Mouse (Mus musculus) retina, embryonic 14.5 days (tissue): ENCODE measurements around the gene Unc119b.
"Not testable (repeated sequence)": the region's sequence is repeated elsewhere in the genome, so short reads cannot be mapped to it uniquely, and the experiment has no call there.

Source experiments
- DNase-seq: peaks from one replicate; pipeline ENCODE4 v3.0.0-alpha.2; 2015; ENCODE audit warnings: low spot score

Unc119b gene

GRCm38 (mm10) chr5:115133358-115134066, 1.3 kb downstream of the Unc119b start:
- no peak for DNase-seq

GRCm38 (mm10) chr5:115132465-115132864, 2.3 kb downstream of the Unc119b start:
- DNase-seq: no peak

DNA sequence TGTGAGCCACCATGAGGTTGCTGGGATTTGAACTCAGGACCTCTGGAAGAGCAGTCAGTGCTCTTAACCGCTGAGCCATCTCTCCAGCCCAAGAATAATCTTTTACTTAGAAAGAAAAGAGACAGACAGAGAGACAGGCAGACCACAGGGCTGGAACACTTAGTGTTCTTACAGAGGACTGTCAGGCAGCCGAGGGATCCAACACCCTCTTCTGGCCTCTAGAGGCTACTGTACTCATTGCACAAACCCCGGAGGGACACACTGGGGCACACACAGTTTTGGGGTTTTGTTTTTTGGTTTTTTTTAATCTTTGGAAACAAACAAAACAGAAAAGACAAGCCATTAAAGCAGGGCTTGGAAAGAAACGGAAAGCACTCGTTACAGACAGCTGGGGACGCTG, 5.4 kb downstream of the Unc119b start:
- DNase-seq: no peak

GRCm38 (mm10) chr5:115127421-115128179, 7.2 kb downstream of the Unc119b start:
- DNase-seq: no peak

GRCm38 (mm10) chr5:115126578-115127312, 8.0 kb downstream of the Unc119b start:
- no peak for DNase-seq

- peak; percentile 87 for DNase-seq
Observed at GRCm38 (mm10) chr5:115125211-115125871, 9.4 kb downstream of the Unc119b start.

GRCm38 (mm10) chr5:115124690-115125089, 10.1 kb downstream of the Unc119b start:
- no peak for DNase-seq

DNA sequence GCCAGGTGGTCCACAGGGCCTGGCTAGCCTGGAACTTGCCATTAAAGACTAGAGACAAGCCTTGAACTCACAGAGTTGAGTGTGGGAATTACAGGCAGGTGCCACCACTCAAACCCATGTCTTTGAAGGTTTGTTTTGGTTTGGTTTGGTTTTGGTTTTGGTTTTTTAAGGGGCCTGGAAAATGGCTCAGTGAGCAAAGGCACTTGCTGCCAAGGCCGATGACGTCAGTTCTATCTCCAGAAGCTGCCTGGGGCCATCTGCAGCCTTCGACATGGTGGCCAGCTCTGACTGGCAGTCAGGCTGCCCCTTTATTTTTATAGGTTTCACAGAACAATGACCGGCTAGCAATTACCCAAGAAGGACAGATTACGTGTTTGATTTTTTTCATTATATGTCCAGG, 13.8 kb downstream of the Unc119b start:
- no peak for DNase-seq

GRCm38 (mm10) chr5:115118961-115119570, 15.7 kb downstream of the Unc119b start, which contains the start of gene Acads:
Gene Acads (minus strand): TSS chr5:115119346.
- peak; percentile 87 for DNase-seq

- DNase-seq: no peak
Observed at GRCm38 (mm10) chr5:115117467-115117866, 17.3 kb downstream of the Unc119b start.

- DNase-seq: no peak
Observed at GRCm38 (mm10) chr5:115116426-115116825, 18.3 kb downstream of the Unc119b start.

DNA sequence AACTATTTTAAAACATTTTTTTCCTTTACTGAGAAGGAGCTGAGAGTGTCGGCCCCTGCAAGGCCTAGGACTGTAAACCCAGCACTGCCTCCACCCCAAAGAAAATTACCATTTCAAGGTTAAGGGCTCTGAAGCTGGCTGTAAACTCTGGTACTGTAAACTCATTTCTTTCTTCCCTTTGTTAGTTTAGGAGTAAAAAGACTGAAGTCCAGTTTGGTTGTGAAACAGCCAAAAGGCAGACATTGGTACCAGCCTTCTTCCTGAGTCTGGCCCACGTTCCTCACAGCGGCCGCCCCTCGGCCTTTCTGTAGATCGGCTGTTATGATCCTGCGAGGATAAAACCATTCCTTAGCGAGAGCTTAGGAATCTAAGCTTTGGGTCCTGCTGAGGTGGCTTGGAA, 20.3 kb downstream of the Unc119b start:
- DNase-seq: no peak

- DNase-seq: no peak
Observed at GRCm38 (mm10) chr5:115113244-115113643, 21.5 kb downstream of the Unc119b start.

GRCm38 (mm10) chr5:115111156-115111555, 23.6 kb downstream of the Unc119b start:
- DNase-seq: no peak

GRCm38 (mm10) chr5:115103253-115103652, 31.5 kb downstream of the Unc119b start:
- DNase-seq: not testable (repeated sequence)

GRCm38 (mm10) chr5:115102231-115102630, 32.5 kb downstream of the Unc119b start:
- DNase-seq: no peak

GRCm38 (mm10) chr5:115100473-115100872, 34.3 kb downstream of the Unc119b start:
- no peak for DNase-seq

DNA sequence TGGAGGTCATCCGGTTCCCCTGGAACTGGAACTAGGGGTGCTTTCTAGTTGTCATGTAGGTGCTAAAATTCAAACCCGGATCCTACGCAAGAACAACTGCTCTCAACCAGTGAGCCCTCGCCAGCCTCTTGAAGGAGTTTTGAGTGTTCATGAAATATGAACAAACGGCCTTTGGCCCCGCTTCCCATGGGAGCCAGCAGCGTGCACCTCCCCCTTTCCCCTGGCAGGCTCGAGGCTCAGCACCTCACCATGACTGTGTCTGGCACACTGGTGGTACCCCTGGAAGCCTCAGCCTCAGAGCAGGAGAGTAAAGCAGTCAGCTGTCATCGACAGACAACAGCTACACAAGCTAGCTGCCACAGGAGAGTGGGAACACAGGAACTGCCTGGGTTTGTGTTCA, 34.8 kb downstream of the Unc119b start:
- DNase-seq: no peak

GRCm38 (mm10) chr5:115099530-115099929, 35.2 kb downstream of the Unc119b start:
- no peak for DNase-seq

- no peak for DNase-seq
Observed at GRCm38 (mm10) chr5:115098195-115098594, 36.6 kb downstream of the Unc119b start, which contains the start of gene Gm10401. Gene Gm10401 (minus strand): TSS chr5:115098295.

DNA sequence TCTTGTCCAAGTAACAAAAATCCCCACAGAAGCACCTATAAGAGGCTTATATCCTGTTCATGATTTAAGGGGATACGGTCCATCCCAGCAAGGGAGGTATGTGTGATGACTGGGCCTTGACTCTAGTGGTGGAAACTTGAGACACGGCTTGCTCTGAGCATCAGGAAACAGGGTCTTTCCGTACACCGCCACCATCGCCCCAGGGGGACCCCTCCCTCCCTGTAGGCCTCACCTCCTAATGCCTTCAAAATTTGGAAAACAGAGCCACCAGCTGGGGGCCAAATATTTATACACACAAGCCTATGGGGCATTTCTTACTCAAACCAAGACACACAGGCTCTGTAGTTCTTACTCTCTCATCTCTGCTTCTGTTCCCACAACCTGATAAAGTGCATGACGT, 43.0 kb downstream of the Unc119b start:
- no peak for DNase-seq

GRCm38 (mm10) chr5:115091015-115091414, 43.8 kb downstream of the Unc119b start:
- DNase-seq: no peak
